Mouse (Mus musculus) gastrocnemius, adult 18-20 months (tissue): ENCODE measurements around the gene Acer1. TPM values are rescaled to one million over a fixed set of nuclear protein-coding genes. Genes with fewer than 3 reads are reported as not detected.

Experiments used
- total RNA-seq, 2 experiments: library from RNA; stranded (reverse); gene quantifications; 2 replicates each; pipeline ENCODE4 v1.2.3; 2021

The Acer1 gene
- total RNA-seq, 2 experiments from 2014 or later = not detected

Other genes with a start within 250 kb of the Acer1 start
- 1 to 10 TPM; 2.6 to 3.3 TPM for gene Nrtn, start 224.6 kb downstream of the Acer1 start, total RNA-seq
- 10 to 100 TPM; 14.4 to 14.9 TPM for gene Dus3l, start 217.4 kb downstream of the Acer1 start, total RNA-seq
- gene Prr22, start 211.9 kb downstream of the Acer1 start, total RNA-seq = under 1 TPM; 0.16 to 0.28 TPM
- gene Rfx2, start 151.1 kb downstream of the Acer1 start, total RNA-seq = 1 to 10 TPM; 2.1 to 3.1 TPM
- not detected for gene Acsbg2, start 107.7 kb downstream of the Acer1 start, total RNA-seq
- gene 1700061G19Rik, start 106.6 kb downstream of the Acer1 start, total RNA-seq = not detected
- gene Mllt1, start 46.7 kb downstream of the Acer1 start, total RNA-seq = 10 to 100 TPM; 22.0 to 22.2 TPM
- 10 to 100 TPM; 36.9 to 38.3 TPM for gene Clpp, start 8.2 kb upstream of the Acer1 start, total RNA-seq
- 10 to 100 TPM; 26.9 to 27.9 TPM for gene Alkbh7, start 15.2 kb upstream of the Acer1 start, total RNA-seq
- not detected for gene Pspn, start 17.9 kb upstream of the Acer1 start, total RNA-seq
- 10 to 100 TPM; 17.1 to 19.0 TPM for gene Gtf2f1, start 29.2 kb upstream of the Acer1 start, total RNA-seq
- not detected for gene Gm17949, start 29.3 kb upstream of the Acer1 start, total RNA-seq
- 10 to 100 TPM; 25.9 to 27.4 TPM for gene Khsrp, start 49.4 kb upstream of the Acer1 start, total RNA-seq
- gene Slc25a41, start 59.5 kb upstream of the Acer1 start, total RNA-seq = not detected
- under 1 TPM in 1 of 2 experiments, not detected in 1; 0.31 TPM for gene Crb3, start 77.0 kb upstream of the Acer1 start, total RNA-seq
- 10 to 100 TPM; 34.1 to 40.3 TPM for gene Slc25a23, start 77.7 kb upstream of the Acer1 start, total RNA-seq
- under 1 TPM; 0.21 to 0.46 TPM for gene Dennd1c, start 96.4 kb upstream of the Acer1 start, total RNA-seq
- 1 to 10 TPM in 1 of 2 experiments, under 1 TPM in 1; 0.78 to 1.1 TPM for gene Tubb4a, start 105.7 kb upstream of the Acer1 start, total RNA-seq
- gene Tnfsf9, start 123.2 kb upstream of the Acer1 start, total RNA-seq = under 1 TPM in 1 of 2 experiments, not detected in 1; 0.57 TPM
- not detected for gene Cd70, start 167.7 kb upstream of the Acer1 start, total RNA-seq
- gene Tnfsf14, start 212.1 kb upstream of the Acer1 start, total RNA-seq = not detected
- 10 to 100 TPM; 23.2 to 26.2 TPM for gene C3, start 246.0 kb upstream of the Acer1 start, total RNA-seq